ENCODE assay signal across 8 mouse cellular contexts in genomic region chr6:118594070-118594469, GRCm38 (mm10). TPM values are rescaled to one million over a fixed set of nuclear protein-coding genes. Genes with fewer than 3 reads are reported as not detected.
DNase-seq lines count a peak whose midpoint lies in the region; ATAC-seq and TF ChIP-seq lines count a peak whose summit lies in the region.

No protein-coding gene starts in this region.

- TF ChIP-seq CTCF in cerebellum, adult 2 months (IDR thresholded peaks at IDR 0.05; ENCODE audit: borderline replicate concordance, insufficient read depth, low read depth, low read length) = no peak

- peak overlapping the region; percentile 61 for H3K4me3 ChIP-seq in hindbrain, embryonic 10.5 days
- H3K4me3 ChIP-seq in liver, embryonic 16.5 days (ENCODE audit: low read depth, low read length) = peak overlapping the region; percentile 53
- H3K4me3 ChIP-seq in cerebellum, adult 2 months (replicated peaks; ENCODE audit: insufficient read depth, low read depth, low read length) = no peak overlapping the region

- TF ChIP-seq POLR2A in cerebellum, adult 2 months (IDR thresholded peaks at IDR 0.05; ENCODE audit: borderline replicate concordance, insufficient read depth, low read length) = no peak

- H3K27ac ChIP-seq in hindbrain, embryonic 10.5 days = peak overlapping the region; percentile 46; the same call in 1 of the 2 replicates
- H3K27ac ChIP-seq in liver, embryonic 16.5 days (ENCODE audit: low read length) = no peak overlapping the region
- no peak overlapping the region for H3K27ac ChIP-seq in cerebellum, adult 2 months (ENCODE audit: insufficient read depth, low read length)

- H3K4me1 ChIP-seq in hindbrain, embryonic 10.5 days (replicated peaks) = peaks cover 23% of the 10 kb centered on the region
- H3K4me1 ChIP-seq in liver, embryonic 16.5 days (ENCODE audit: control insufficient read depth, low read depth, low read length) = peaks cover 3% of the 10 kb centered on the region
- H3K4me1 ChIP-seq in cerebellum, adult 2 months (ENCODE audit: control insufficient read depth, insufficient read depth, low read length) = peaks cover 19% of the 10 kb centered on the region

- peak; percentile 16 for DNase-seq in urinary bladder, postnatal 14 days (ENCODE audit: low spot score)
- no peak for DNase-seq in urinary bladder, adult 18-20 months (ENCODE audit: low spot score in 2 of 2)
- DNase-seq in hindbrain, embryonic 10.5 days (ENCODE audit: low spot score) = no peak
- DNase-seq in cerebellum, adult 2 months = no peak
- no peak for DNase-seq in gastrocnemius, adult 18-20 months (ENCODE audit: low spot score)

- no peak overlapping the region for H3K9ac ChIP-seq in liver, embryonic 16.5 days (ENCODE audit: low read depth, low read length)

- no peak for ATAC-seq in liver, embryonic 16.5 days (ENCODE audit: low read depth)
- ATAC-seq in activated CD4-positive, CD25-positive, alpha-beta regulatory T cell, adult 4 months = no peak
- ATAC-seq in erythroblast, adult 5-6 weeks (replicated peaks; ENCODE audit: low FRiP score, poor library complexity, severe bottlenecking) = no peak

- peaks cover 49% of the 10 kb centered on the region for H3K27me3 ChIP-seq in hindbrain, embryonic 10.5 days (ENCODE audit: insufficient read depth, poor library complexity, severe bottlenecking)
- peaks cover 28% of the 10 kb centered on the region for H3K27me3 ChIP-seq in liver, embryonic 16.5 days (ENCODE audit: control insufficient read depth, insufficient read depth, low read depth, low read length)
- no peaks in the 10 kb centered on the region for H3K27me3 ChIP-seq in cerebellum, adult 2 months (ENCODE audit: control insufficient read depth, insufficient read depth, low read length)

- H3K4me2 ChIP-seq in liver, embryonic 16.5 days (ENCODE audit: low read depth, low read length) = peak overlapping the region; percentile 67

- H3K36me3 ChIP-seq in hindbrain, embryonic 10.5 days = no peaks in the 10 kb centered on the region
- H3K36me3 ChIP-seq in liver, embryonic 16.5 days (ENCODE audit: control insufficient read depth, insufficient read depth) = no peaks in the 10 kb centered on the region

- H3K9me3 ChIP-seq in hindbrain, embryonic 10.5 days = no peaks in the 10 kb centered on the region
- H3K9me3 ChIP-seq in liver, embryonic 16.5 days (replicated peaks; ENCODE audit: control insufficient read depth, low read length) = no peaks in the 10 kb centered on the region

- 33% methylated on average over 10 of the region's 10 CpGs for WGBS in hindbrain, embryonic 10.5 days
- WGBS in liver, embryonic 16.5 days (ENCODE audit: insufficient replicate concordance) = 26% methylated on average over 10 of the region's 10 CpGs
- WGBS in cerebellum, adult 2 months = 66% methylated on average over 10 of the region's 10 CpGs

RNA-seq across cellular contexts. Expression of gene Ankrd26, which starts 32.0 kb away (rescaled TPM):
- 13.0 and 17.4 TPM in 2 replicates for polyA plus RNA-seq in hindbrain, embryonic 10.5 days (2016; fragmentation: Nextera tagmentation; extraction: Ambion mirVana)
- polyA plus RNA-seq in liver, embryonic 16.5 days (2015; fragmentation: Nextera tagmentation; extraction: Ambion mirVana) = 6.3 and 6.5 TPM in 2 replicates
- polyA plus RNA-seq in cerebellum, adult 2 months (2012; rRNA removed) = 8.8 and 10.0 TPM in 2 replicates
- 1 to 10 TPM; 2.0 to 2.6 TPM for total RNA-seq in gastrocnemius, adult 18-20 months (2021)
- 1 to 10 TPM; 5.4 to 8.3 TPM for polyA plus RNA-seq in activated CD4-positive, CD25-positive, alpha-beta regulatory T cell, adult 4 months (2017; shearing (Covaris generic))
- 5.0 and 6.9 TPM in 2 replicates for total RNA-seq in erythroblast, adult 5-6 weeks (2015; ENCODE audit: low replicate concordance)
- total RNA-seq in erythroblast, adult 5-6 weeks (2017; ENCODE audit: low replicate concordance) = 5.0 and 15.6 TPM in 2 replicates
